Mouse (Mus musculus): ENCODE measurements around the gene Apol10a.
"Not testable (repeated sequence)": the region's sequence is repeated elsewhere in the genome, so short reads cannot be mapped to it uniquely, and the experiment has no call there.

Apol10a gene

GRCm38 (mm10) chr15:77476693-77477092 is at the start of gene Apol10a:
Apol10a (plus strand) TSS chr15:77477047.
- not testable (repeated sequence) for DNase-seq (ENCODE audit: extremely low read depth, insufficient read length, low spot score)

GRCm38 (mm10) chr15:77428690-77429448 is 48.0 kb upstream of the Apol10a start:
- DNase-seq (ENCODE audit: extremely low read depth, insufficient read length, low spot score) = not testable (repeated sequence)

- DNase-seq (ENCODE audit: extremely low read depth, insufficient read length, low spot score) = not testable (repeated sequence)
These were observed 32.1 kb upstream of the Apol10a start for GRCm38 (mm10) chr15:77444746-77445145.

DNA sequence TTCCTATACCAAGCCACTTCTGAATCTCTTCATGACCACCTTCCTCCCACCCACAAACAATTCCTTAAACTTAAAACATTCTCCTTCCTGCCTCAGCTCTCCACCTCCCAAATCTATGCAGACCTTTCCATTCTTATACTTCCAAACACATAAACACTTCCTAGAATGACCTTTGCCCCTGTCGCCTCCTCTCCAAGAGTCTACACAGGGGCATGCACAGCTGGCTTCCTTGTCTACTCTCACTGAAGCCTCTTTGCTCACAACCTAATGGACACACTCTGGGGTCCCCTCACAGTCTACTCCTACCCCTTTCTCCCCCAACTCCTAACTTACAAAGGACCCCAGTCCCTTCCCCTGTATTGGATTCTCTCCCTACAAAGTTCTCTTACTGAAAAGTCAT is 31.2 kb upstream of the Apol10a start:
- DNase-seq (ENCODE audit: extremely low read depth, insufficient read length, low spot score) = not testable (repeated sequence)

- DNase-seq (ENCODE audit: extremely low read depth, insufficient read length, low spot score) = not testable (repeated sequence)
These were observed 29.5 kb upstream of the Apol10a start, which contains the start of gene Apol7b for GRCm38 (mm10) chr15:77447392-77447791. Apol7b (minus strand) TSS chr15:77447492.

- DNase-seq (ENCODE audit: extremely low read depth, insufficient read length, low spot score) = not testable (repeated sequence)
These were observed 26.9 kb upstream of the Apol10a start for GRCm38 (mm10) chr15:77449927-77450326.

DNA sequence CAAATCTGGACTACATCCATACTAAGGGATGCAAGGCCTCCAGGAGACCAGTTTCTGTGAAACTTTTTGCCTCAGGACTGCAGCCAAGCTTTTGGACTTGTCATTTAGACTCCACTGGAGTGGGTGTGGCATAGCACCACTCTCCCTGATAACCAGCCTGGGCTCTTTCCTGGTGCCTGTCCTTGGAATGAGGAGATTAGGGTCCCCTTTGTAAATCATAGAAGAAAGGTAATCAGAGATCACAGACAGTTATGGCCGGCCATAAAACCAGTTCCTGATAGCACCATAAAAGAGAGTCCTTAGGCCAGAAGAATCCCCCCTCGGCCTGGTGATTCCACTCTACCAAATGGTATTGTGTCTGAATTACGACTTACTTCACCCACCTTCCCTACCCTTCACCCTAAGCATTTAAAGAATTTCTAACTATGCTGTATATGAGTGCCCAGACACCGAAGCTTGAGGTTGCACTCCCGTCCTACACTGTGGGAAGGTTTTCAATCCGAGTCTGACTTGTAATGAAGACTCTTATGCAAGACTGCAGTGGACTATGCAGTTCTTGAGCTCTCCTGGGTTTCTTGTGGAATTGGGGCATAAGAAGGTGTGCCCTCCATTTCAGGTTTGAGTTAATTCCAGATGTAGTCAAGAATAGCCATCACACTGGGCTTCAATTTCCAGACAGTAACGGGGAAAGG is 2.0 kb upstream of the Apol10a start:
- DNase-seq (ENCODE audit: extremely low read depth, insufficient read length, low spot score) = not testable (repeated sequence)

- no peak for DNase-seq (ENCODE audit: extremely low read depth, insufficient read length, low spot score)
These were observed 5.4 kb downstream of the Apol10a start for GRCm38 (mm10) chr15:77482140-77482794.

DNA sequence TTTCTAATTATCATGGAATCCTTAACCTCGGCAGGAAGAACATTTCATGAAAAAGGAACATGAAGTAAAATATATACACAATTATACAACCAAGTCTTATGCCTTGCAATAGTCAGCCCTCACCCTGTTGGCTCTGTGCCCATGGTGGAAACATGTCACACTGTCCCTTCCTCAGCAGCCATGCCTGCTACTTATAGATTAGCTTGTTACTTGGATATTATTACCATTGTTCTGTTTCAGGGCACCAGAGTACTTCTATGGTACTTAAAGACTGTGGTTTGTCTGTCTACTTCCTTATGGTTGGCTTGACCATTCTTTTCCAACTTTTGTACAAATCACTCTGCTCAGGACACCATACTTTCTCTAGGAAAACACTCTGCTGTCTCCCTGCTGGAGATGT is 16.3 kb downstream of the Apol10a start:
- DNase-seq (ENCODE audit: extremely low read depth, insufficient read length, low spot score) = not testable (repeated sequence)

GRCm38 (mm10) chr15:77494694-77495093 is 17.8 kb downstream of the Apol10a start:
- DNase-seq (ENCODE audit: extremely low read depth, insufficient read length, low spot score) = peak; percentile 7

DNA sequence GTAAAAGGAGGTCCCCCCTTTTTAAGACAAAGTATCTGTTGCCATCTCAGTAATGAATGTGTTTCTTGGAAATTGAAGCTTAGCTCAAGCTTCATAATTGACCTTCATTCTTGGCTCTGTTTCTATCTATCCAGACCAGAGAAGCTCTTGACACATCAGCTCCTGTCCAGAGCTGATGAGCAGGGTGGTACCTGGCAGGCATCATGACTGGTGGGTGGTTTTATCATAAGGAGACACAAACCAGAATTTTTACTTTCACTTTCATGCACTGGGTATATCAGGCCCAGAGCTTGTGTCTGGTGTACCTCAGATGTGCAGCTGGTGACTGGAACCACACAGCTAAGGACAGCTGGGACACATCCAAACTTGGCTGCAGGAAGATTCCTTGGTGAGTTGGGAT is 31.1 kb downstream of the Apol10a start, which contains the start of gene Apol11a:
Gene Apol11a (plus strand): TSS at position 306 of the 400 bp plus-strand sequence.
- DNase-seq (ENCODE audit: extremely low read depth, insufficient read length, low spot score) = not testable (repeated sequence)

DNA sequence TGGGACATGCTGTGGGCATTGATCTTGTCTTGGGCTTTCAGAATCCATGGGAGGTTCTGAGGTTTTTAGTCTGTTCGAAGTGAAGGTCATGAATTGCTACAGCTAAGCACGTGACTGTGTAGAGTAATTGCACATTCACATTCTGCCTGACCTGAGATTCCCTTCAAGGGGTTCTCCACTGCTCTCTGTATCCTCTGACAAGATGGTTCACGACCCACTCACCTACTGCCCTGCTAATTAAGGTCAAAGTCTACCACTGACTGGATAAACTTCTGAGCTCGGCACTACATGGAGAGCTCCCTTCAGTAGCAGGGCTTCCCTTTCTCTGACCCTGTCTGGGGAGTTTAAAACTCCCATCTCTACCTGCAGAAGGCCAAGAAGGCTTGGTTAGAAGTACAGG is 43.7 kb downstream of the Apol10a start:
- not testable (repeated sequence) for DNase-seq (ENCODE audit: extremely low read depth, insufficient read length, low spot score)

GRCm38 (mm10) chr15:77523186-77523843 is 46.5 kb downstream of the Apol10a start:
- DNase-seq (ENCODE audit: extremely low read depth, insufficient read length, low spot score) = not testable (repeated sequence)

DNA sequence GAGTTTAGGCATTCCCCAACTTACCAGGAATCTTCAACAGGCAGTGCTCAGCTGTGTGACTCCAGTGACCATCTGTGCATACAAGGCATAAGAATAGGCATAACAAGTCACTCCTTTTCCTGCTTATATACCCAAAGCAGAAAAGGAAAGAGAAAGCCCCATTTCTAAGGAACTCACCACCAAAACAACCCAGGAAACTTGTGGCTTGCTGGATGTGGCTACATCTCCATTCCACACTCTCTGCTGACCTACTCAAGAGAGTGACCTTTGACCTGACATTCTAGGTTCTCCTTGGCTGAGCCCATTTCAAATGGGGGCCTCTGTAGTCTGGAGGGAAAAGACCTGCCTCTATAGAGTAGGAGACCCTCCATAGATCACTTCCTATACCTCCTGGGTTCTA is 56.4 kb downstream of the Apol10a start, which contains the start of gene Apol7c:
Gene Apol7c (minus strand): TSS at position 101 of the 400 bp plus-strand sequence.
- DNase-seq (ENCODE audit: extremely low read depth, insufficient read length, low spot score) = no peak

- not testable (repeated sequence) for DNase-seq (ENCODE audit: extremely low read depth, insufficient read length, low spot score)
These were observed 62.4 kb downstream of the Apol10a start for GRCm38 (mm10) chr15:77539221-77539620.

Measured in 3134 (cell line).